Mouse (Mus musculus) granulocyte monocyte progenitor cell, adult 5-6 weeks (primary cell): ENCODE measurements around the gene Ankzf1. TPM values are rescaled to one million over a fixed set of nuclear protein-coding genes. Genes with fewer than 3 reads are reported as not detected.

ENCODE experiments used
- total RNA-seq, 2 experiments: library from RNA; stranded (forward) in 1 of 2; stranded (reverse) in 1 of 2; fragments of 200-712, 200-1000 nt in 1 of 2; fragments of >200 nt in 1 of 2; fragmentation: Nextera tagmentation in 1 of 2; gene quantifications; 2 replicates each; pipeline ENCODE4 v1.2.3; 2014 to 2017

Gene Ankzf1
- total RNA-seq, 2 experiments from 2014 or later: 11.6 to 20.9 TPM

Other genes starting within 250 kb of the Ankzf1 start
- gene Ihh, start 240.5 kb upstream of the Ankzf1 start, total RNA-seq (2014; fragmentation: Nextera tagmentation): not detected in 2 replicates
- not detected in 2 replicates for gene Ihh, start 240.5 kb upstream of the Ankzf1 start, total RNA-seq (2017)
- gene Nhej1, start 67.0 kb upstream of the Ankzf1 start, total RNA-seq (2014; fragmentation: Nextera tagmentation): 5.2 and 10.1 TPM in 2 replicates
- gene Nhej1, start 67.0 kb upstream of the Ankzf1 start, total RNA-seq (2017): 5.6 and 13.4 TPM in 2 replicates
- gene Slc23a3, start 58.3 kb upstream of the Ankzf1 start, total RNA-seq (2014; fragmentation: Nextera tagmentation): 1.4 TPM in 1 of 2 replicates, not detected in the other
- not detected in 2 replicates for gene Slc23a3, start 58.3 kb upstream of the Ankzf1 start, total RNA-seq (2017)
- gene Cnppd1, start 49.4 kb upstream of the Ankzf1 start, total RNA-seq (2014; fragmentation: Nextera tagmentation): 31.3 and 33.9 TPM in 2 replicates
- gene Cnppd1, start 49.4 kb upstream of the Ankzf1 start, total RNA-seq (2017): 33.0 and 36.4 TPM in 2 replicates
- gene Retreg2, start 49.4 kb upstream of the Ankzf1 start, total RNA-seq (2014; fragmentation: Nextera tagmentation): 38.3 and 68.0 TPM in 2 replicates
- 35.5 and 52.0 TPM in 2 replicates for gene Retreg2, start 49.4 kb upstream of the Ankzf1 start, total RNA-seq (2017)
- gene Zfand2b, start 23.5 kb upstream of the Ankzf1 start, total RNA-seq (2014; fragmentation: Nextera tagmentation): 18.4 and 19.0 TPM in 2 replicates
- 9.5 and 18.2 TPM in 2 replicates for gene Zfand2b, start 23.5 kb upstream of the Ankzf1 start, total RNA-seq (2017)
- gene Abcb6, start 11.8 kb upstream of the Ankzf1 start, total RNA-seq (2014; fragmentation: Nextera tagmentation): 8.9 and 10.1 TPM in 2 replicates
- 7.5 and 8.4 TPM in 2 replicates for gene Abcb6, start 11.8 kb upstream of the Ankzf1 start, total RNA-seq (2017)
- gene Atg9a, start within 50 bp of the Ankzf1 start, total RNA-seq (2014; fragmentation: Nextera tagmentation): 21.5 and 25.7 TPM in 2 replicates
- gene Atg9a, start within 50 bp of the Ankzf1 start, total RNA-seq (2017): 5.1 and 13.4 TPM in 2 replicates
- 37.1 and 57.6 TPM in 2 replicates for gene Glb1l, start 18.7 kb downstream of the Ankzf1 start, total RNA-seq (2014; fragmentation: Nextera tagmentation)
- gene Glb1l, start 18.7 kb downstream of the Ankzf1 start, total RNA-seq (2017): 13.0 and 15.0 TPM in 2 replicates
- gene Stk16, start 18.7 kb downstream of the Ankzf1 start, total RNA-seq (2014; fragmentation: Nextera tagmentation): 212 and 224 TPM in 2 replicates
- 152 and 160 TPM in 2 replicates for gene Stk16, start 18.7 kb downstream of the Ankzf1 start, total RNA-seq (2017)
- gene Tuba4a, start 27.7 kb downstream of the Ankzf1 start, total RNA-seq (2014; fragmentation: Nextera tagmentation): 541 and 690 TPM in 2 replicates
- 491 and 534 TPM in 2 replicates for gene Tuba4a, start 27.7 kb downstream of the Ankzf1 start, total RNA-seq (2017)
- gene A630095N17Rik, start 40.0 kb downstream of the Ankzf1 start, total RNA-seq (2014; fragmentation: Nextera tagmentation): not detected in 2 replicates
- gene A630095N17Rik, start 40.0 kb downstream of the Ankzf1 start, total RNA-seq (2017): 2.7 TPM in 1 of 2 replicates, not detected in the other
- 0.66 and 4.1 TPM in 2 replicates for gene Dnajb2, start 44.3 kb downstream of the Ankzf1 start, total RNA-seq (2014; fragmentation: Nextera tagmentation)
- gene Dnajb2, start 44.3 kb downstream of the Ankzf1 start, total RNA-seq (2017): 1.5 and 1.6 TPM in 2 replicates
- not detected in 2 replicates for gene Ptprn, start 72.4 kb downstream of the Ankzf1 start, total RNA-seq (2014; fragmentation: Nextera tagmentation)
- not detected in 2 replicates for gene Ptprn, start 72.4 kb downstream of the Ankzf1 start, total RNA-seq (2017)
- gene Resp18, start 86.3 kb downstream of the Ankzf1 start, total RNA-seq (2014; fragmentation: Nextera tagmentation): not detected in 2 replicates
- not detected in 2 replicates for gene Resp18, start 86.3 kb downstream of the Ankzf1 start, total RNA-seq (2017)
- 35.6 and 44.7 TPM in 2 replicates for gene Dnpep, start 125.8 kb downstream of the Ankzf1 start, total RNA-seq (2014; fragmentation: Nextera tagmentation)
- 26.6 and 47.7 TPM in 2 replicates for gene Dnpep, start 125.8 kb downstream of the Ankzf1 start, total RNA-seq (2017)
- gene Des, start 168.2 kb downstream of the Ankzf1 start, total RNA-seq (2014; fragmentation: Nextera tagmentation): not detected in 2 replicates
- gene Des, start 168.2 kb downstream of the Ankzf1 start, total RNA-seq (2017): not detected in 2 replicates
- not detected in 2 replicates for gene Speg, start 183.1 kb downstream of the Ankzf1 start, total RNA-seq (2014; fragmentation: Nextera tagmentation)
- 0.05 TPM in 1 of 2 replicates, not detected in the other for gene Speg, start 183.1 kb downstream of the Ankzf1 start, total RNA-seq (2017)
- 118 and 133 TPM in 2 replicates for gene Gmppa, start 243.8 kb downstream of the Ankzf1 start, total RNA-seq (2014; fragmentation: Nextera tagmentation)
- gene Gmppa, start 243.8 kb downstream of the Ankzf1 start, total RNA-seq (2017): 85.1 and 88.3 TPM in 2 replicates